Mouse (Mus musculus) neural tube, embryonic 14.5 days (tissue): ENCODE results near the gene Arntl2. TPM values are rescaled to one million over a fixed set of nuclear protein-coding genes. Genes with fewer than 3 reads are reported as not detected.
"Not testable (repeated sequence)": the region's sequence is repeated elsewhere in the genome, so short reads cannot be mapped to it uniquely, and the experiment has no call there.

Experiments used
- ATAC-seq: fragments of 200-750 bp; cut with Nextera tagmentation; 2 replicates; pipeline ENCODE4 v1.8.0; 2017; ENCODE audit warnings: low read depth, mild to moderate bottlenecking, moderate TSS enrichment, moderate library complexity
- H3K27ac ChIP-seq: fragments of 300-500 bp; sonication (generic); 2 replicates; pipeline ENCODE4 v1.5.1; 2014; ENCODE audit warnings: low read depth, mild to moderate bottlenecking, control low read depth, low read length, moderate library complexity, mixed read lengths
- H3K27me3 ChIP-seq: fragments of 300-500 bp; sonication (generic); 2 replicates; pipeline ENCODE4 v1.6.1; 2014; ENCODE audit warnings: low read length; ENCODE audit not compliant: control insufficient read depth, insufficient read depth
- H3K36me3 ChIP-seq: fragments of 300-500 bp; sonication (generic); 2 replicates; pipeline ENCODE4 v1.6.1; 2014; ENCODE audit warnings: low read length, mixed read lengths; ENCODE audit not compliant: control insufficient read depth, insufficient read depth
- H3K4me1 ChIP-seq: fragments of 300-500 bp; sonication (generic); 2 replicates; pipeline ENCODE4 v1.6.1; 2014; ENCODE audit warnings: low read length; ENCODE audit not compliant: control insufficient read depth, insufficient read depth
- H3K4me2 ChIP-seq: fragments of 300-500 bp; sonication (generic); 2 replicates; pipeline ENCODE4 v1.6.1; 2014; ENCODE audit warnings: mild to moderate bottlenecking, low read depth, low read length, control low read depth
- H3K4me3 ChIP-seq: fragments of 300-500 bp; sonication (generic); 2 replicates; pipeline ENCODE4 v1.5.1; 2014; ENCODE audit warnings: low read depth, low read length, control low read depth, mixed read lengths
- H3K9ac ChIP-seq: fragments of 300-500 bp; sonication (generic); replicated peaks from 2 replicates; pipeline ENCODE4 v1.6.1; 2014; ENCODE audit warnings: low read depth, mild to moderate bottlenecking, control low read depth, low read length, mixed read lengths
- H3K9me3 ChIP-seq: fragments of 300-500 bp; sonication (generic); 2 replicates; pipeline ENCODE4 v1.6.1; 2016; ENCODE audit warnings: low read length; ENCODE audit not compliant: control insufficient read depth
- WGBS: fragments of 180-500 bp; shearing (Covaris S2); extraction: QIAGEN DNeasy Blood & Tissue Kit; methylation state at CpG from one replicate; pipeline ENCODE4 v1.1.7; 2014; 5-methylcytosine and 5-hydroxymethylcytosine counted together
- polyA plus RNA-seq: library from polyadenylated mRNA; unstranded; fragments of >200 nt; fragmentation: Nextera tagmentation; extraction: Ambion mirVana; gene quantifications from 2 replicates; pipeline ENCODE4 v1.2.1, GENCODE M21; 2014

Arntl2 gene
- polyA plus RNA-seq, 1 experiment from 2014 or later = 3.7 TPM

- Histone ChIP-seq H3K4me3 (no peak overlapping the region), H3K27ac (no peak overlapping the region), H3K4me2 (no peak overlapping the region), H3K4me1 (no peaks in the 10 kb centered on the region), H3K27me3 (no peaks in the 10 kb centered on the region), H3K36me3 (peaks cover 26% of the 10 kb centered on the region; the same call in 1 of the 2 replicates), H3K9ac (no peak overlapping the region), H3K9me3 (no peaks in the 10 kb centered on the region)
- WGBS = 93% methylated on average over 5 of the region's 5 CpGs
- ATAC-seq = no peak
Observed at GRCm38 (mm10) chr6:146770808-146771207, 25.0 kb upstream of the Arntl2 start.

GRCm38 (mm10) chr6:146775864-146776263 is 20.0 kb upstream of the Arntl2 start:
- not testable (repeated sequence) for H3K4me3 ChIP-seq, H3K27me3 ChIP-seq, H3K4me1 ChIP-seq, H3K9me3 ChIP-seq, ATAC-seq, H3K9ac ChIP-seq, H3K27ac ChIP-seq, H3K4me2 ChIP-seq
- H3K36me3 ChIP-seq = peaks cover 12% of the 10 kb centered on the region; the same call in 1 of the 2 replicates
- 80% methylated on average over 8 of the region's 8 CpGs for WGBS

GRCm38 (mm10) chr6:146776610-146777389 is 19.1 kb upstream of the Arntl2 start:
- 17% methylated on average over 2 of the region's 2 CpGs for WGBS
- Histone ChIP-seq H3K27ac (no peak overlapping the region), H3K4me1 (no peaks in the 10 kb centered on the region), H3K9ac (no peak overlapping the region), H3K4me2 (no peak overlapping the region), H3K4me3 (no peak overlapping the region), H3K36me3 (peaks cover 11% of the 10 kb centered on the region; the same call in 1 of the 2 replicates), H3K9me3 (no peaks in the 10 kb centered on the region), H3K27me3 (no peaks in the 10 kb centered on the region)
- ATAC-seq = no peak

- no peak overlapping the region for H3K4me3 ChIP-seq
- ATAC-seq = no peak
- H3K27ac ChIP-seq = no peak overlapping the region
- no peaks in the 10 kb centered on the region for H3K27me3 ChIP-seq
- H3K4me2 ChIP-seq = no peak overlapping the region
- H3K9ac ChIP-seq = no peak overlapping the region
- no peaks in the 10 kb centered on the region for H3K4me1 ChIP-seq
- WGBS = 96% methylated on average over 3 of the region's 3 CpGs
- H3K36me3 ChIP-seq = 0 out of 2 replicates have a peak, but pooled peaks cover 8% of the 10 kb centered on the region
- H3K9me3 ChIP-seq = no peaks in the 10 kb centered on the region
Observed at GRCm38 (mm10) chr6:146778055-146778454, 17.8 kb upstream of the Arntl2 start.

- Histone ChIP-seq H3K27ac (no peak overlapping the region), H3K27me3 (no peaks in the 10 kb centered on the region), H3K36me3 (no peaks in the 10 kb centered on the region), H3K9me3 (no peaks in the 10 kb centered on the region), H3K4me1 (no peaks in the 10 kb centered on the region), H3K9ac (no peak overlapping the region), H3K4me3 (no peak overlapping the region), H3K4me2 (no peak overlapping the region)
- 81% methylated on average over 3 of the region's 3 CpGs for WGBS
- ATAC-seq = no peak
Observed at GRCm38 (mm10) chr6:146781566-146781965, 14.3 kb upstream of the Arntl2 start.

- no peak overlapping the region for H3K27ac ChIP-seq
- 78% methylated on average over 3 of the region's 3 CpGs for WGBS
- no peak overlapping the region for H3K9ac ChIP-seq
- no peaks in the 10 kb centered on the region for H3K9me3 ChIP-seq
- no peak overlapping the region for H3K4me2 ChIP-seq
- H3K36me3 ChIP-seq = no peaks in the 10 kb centered on the region
- no peaks in the 10 kb centered on the region for H3K27me3 ChIP-seq
- ATAC-seq = no peak
- H3K4me1 ChIP-seq = peaks cover 7% of the 10 kb centered on the region; the same call in 1 of the 2 replicates
- H3K4me3 ChIP-seq = no peak overlapping the region
Observed at GRCm38 (mm10) chr6:146793527-146793926, 2.3 kb upstream of the Arntl2 start.

GRCm38 (mm10) chr6:146795166-146795923 is 510 bp upstream of the Arntl2 start:
- Histone ChIP-seq H3K4me3 (peak overlapping the region; percentile 45), H3K9ac (peak overlapping the region; percentile 56), H3K4me1 (peaks cover 7% of the 10 kb centered on the region; the same call in 1 of the 2 replicates), H3K36me3 (no peaks in the 10 kb centered on the region), H3K4me2 (peak overlapping the region; percentile 88), H3K27me3 (no peaks in the 10 kb centered on the region), H3K27ac (no peak overlapping the region), H3K9me3 (no peaks in the 10 kb centered on the region)
- 18% methylated on average over 22 of the region's 22 CpGs for WGBS
- ATAC-seq = peak; percentile 60

- no peak overlapping the region for H3K9ac ChIP-seq
- no peak overlapping the region for H3K4me2 ChIP-seq
- H3K9me3 ChIP-seq = no peaks in the 10 kb centered on the region
- H3K4me1 ChIP-seq = peaks cover 7% of the 10 kb centered on the region; the same call in 1 of the 2 replicates
- no peaks in the 10 kb centered on the region for H3K27me3 ChIP-seq
- ATAC-seq = no peak
- no peak overlapping the region for H3K4me3 ChIP-seq
- WGBS = 61% methylated on average over 5 of the region's 5 CpGs
- no peaks in the 10 kb centered on the region for H3K36me3 ChIP-seq
- H3K27ac ChIP-seq = no peak overlapping the region
Observed at GRCm38 (mm10) chr6:146797446-146797845, 1.6 kb downstream of the Arntl2 start.

- Histone ChIP-seq H3K9me3 (no peaks in the 10 kb centered on the region), H3K4me2 (no peak overlapping the region), H3K9ac (no peak overlapping the region), H3K27me3 (no peaks in the 10 kb centered on the region), H3K4me1 (no peaks in the 10 kb centered on the region), H3K27ac (no peak overlapping the region), H3K36me3 (no peaks in the 10 kb centered on the region), H3K4me3 (no peak overlapping the region)
- 89% methylated on average over 6 of the region's 6 CpGs for WGBS
- ATAC-seq = no peak
Observed at GRCm38 (mm10) chr6:146809991-146810390, 14.1 kb downstream of the Arntl2 start.
